Mouse (Mus musculus) gastrocnemius, postnatal 4 days (tissue): Measurements from ENCODE around the gene Olfr1248. TPM values are rescaled to one million over a fixed set of nuclear protein-coding genes. Genes with fewer than 3 reads are reported as not detected.
"Not testable (repeated sequence)": the region's sequence is repeated elsewhere in the genome, so short reads cannot be mapped to it uniquely, and the experiment has no call there.

ENCODE experiments used
- DNase-seq, 2 experiments: peaks; one replicate each; pipeline ENCODE4 v3.0.0; 2021 to 2022; ENCODE audit warnings: low spot score in 2 of 2, mixed read lengths in 2 of 2
- long read RNA-seq, 2 experiments: library from polyadenylated mRNA; stranded (forward); transcript quantifications; one replicate each; pipeline ENCODE4 v2.0.0; 2021
- total RNA-seq, 2 experiments: library from RNA; stranded (reverse); gene quantifications; 2 replicates each; pipeline ENCODE4 v1.2.3; 2021

Olfr1248 gene
- total RNA-seq: not detected
- long read RNA-seq, experiment 1: 0 reads
- long read RNA-seq, experiment 2: 0 reads

GRCm38 (mm10) chr2:89618145-89618544 is at the start of gene Olfr1248:
Gene Olfr1248, minus strand, starts transcription at chr2:89618245.
- DNase-seq: not testable (repeated sequence)

DNA sequence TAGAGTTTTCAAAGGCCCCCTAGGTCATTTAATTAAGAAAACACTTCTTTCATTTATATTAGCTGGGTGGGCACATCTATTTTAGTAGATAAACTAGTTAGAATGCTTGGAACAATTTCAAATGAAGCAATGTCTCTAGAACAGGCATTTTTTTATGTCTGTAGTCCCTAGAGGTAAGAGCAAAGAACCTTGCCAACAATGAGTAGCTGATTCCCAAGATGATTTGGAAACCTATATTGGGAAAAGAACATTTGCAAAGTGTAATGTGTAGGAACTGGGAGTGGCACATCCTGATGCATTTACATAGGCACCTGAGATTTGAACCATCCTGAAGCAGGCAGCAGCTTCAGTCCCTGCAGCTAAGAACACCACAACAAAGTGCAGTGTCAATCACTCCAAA is 43.3 kb upstream of the Olfr1248 start, which contains the start of gene Olfr1250:
Olfr1250 (minus strand) TSS at position 101 of the 400 bp plus-strand sequence.
- no peak for DNase-seq

DNA sequence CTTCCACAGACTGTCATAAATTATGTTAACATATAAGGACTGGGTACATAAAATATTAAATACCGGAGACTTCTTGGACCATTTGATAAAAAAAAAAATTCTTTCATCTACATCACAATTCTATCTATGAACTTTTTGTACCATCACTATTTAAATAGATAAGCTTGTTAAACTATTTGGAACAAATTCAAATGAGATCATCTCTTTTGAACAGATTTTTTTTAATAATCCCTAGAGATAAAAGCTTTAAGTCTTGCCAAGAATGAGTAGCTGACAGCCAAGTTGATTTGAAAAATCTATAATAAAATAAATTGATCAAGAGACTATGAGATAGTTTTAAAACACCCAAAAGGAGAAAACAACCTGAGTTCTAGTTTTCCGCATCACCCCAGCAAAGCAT is 16.8 kb upstream of the Olfr1248 start, which contains the start of gene Olfr1249:
Olfr1249 (minus strand) TSS at position 101 of the 400 bp plus-strand sequence.
- no peak for DNase-seq

DNA sequence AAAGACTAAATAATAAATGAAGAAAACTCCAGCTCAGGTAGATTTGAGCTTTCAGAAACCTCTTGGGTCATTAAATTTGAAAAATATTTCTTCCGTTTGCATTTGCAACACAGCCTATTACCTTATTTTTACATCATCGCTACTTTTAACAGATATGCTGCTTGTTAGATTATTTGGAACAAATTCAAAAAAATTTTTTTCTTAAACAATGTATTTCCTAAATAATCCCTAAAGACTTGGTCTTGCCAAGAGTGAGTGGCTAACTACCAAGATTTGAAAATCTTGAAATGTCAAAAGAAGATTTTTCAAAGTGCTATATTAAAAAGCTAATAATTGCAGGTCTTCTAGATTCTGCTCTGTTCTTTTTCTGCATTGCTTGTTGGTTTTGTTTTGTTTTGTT is 4.0 kb downstream of the Olfr1248 start, which contains the start of gene Olfr1247:
Olfr1247 (minus strand) TSS at position 101 of the 400 bp plus-strand sequence.
- DNase-seq: no peak

DNA sequence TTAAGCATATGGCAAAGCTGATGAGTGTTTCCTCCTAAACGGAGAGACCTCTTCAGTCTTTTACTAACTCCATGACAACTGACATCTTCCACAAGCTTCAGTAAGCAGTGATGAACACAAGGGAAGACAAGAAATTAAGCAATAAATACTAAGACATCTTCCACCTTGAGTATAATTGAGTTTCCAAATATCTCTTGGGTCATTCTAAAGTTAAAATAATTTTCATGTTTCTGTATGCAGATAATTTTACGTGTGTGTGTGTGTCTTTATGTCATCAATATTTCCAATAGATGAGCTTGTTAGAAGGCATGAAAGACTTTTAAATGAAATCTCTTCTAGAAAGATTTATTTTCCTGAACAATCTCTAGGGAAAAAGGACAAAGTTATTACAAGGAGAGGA is 25.0 kb downstream of the Olfr1248 start, which contains the start of gene Olfr1246:
Olfr1246 (minus strand) TSS at position 101 of the 400 bp plus-strand sequence.
- DNase-seq: no peak

DNA sequence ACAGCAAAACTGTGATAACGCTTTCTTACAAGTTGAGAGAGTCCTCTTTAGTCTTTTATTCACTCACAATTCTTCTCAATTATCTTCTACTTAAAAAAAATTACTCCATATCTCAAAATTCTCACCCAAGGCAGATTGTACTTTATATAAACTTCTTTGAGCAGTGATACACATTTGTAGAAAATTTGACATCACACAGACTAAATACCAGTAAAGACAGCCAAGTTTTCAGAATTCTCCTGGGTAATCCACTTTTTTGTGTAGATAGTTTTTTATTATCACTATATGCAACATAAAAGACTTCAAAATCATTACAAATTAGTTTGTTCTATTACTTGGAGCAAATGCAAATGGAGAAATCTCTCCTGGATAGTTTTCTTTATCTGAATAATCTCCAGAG is 39.7 kb downstream of the Olfr1248 start, which contains the start of gene Olfr1245:
Olfr1245 (minus strand) TSS at position 101 of the 400 bp plus-strand sequence.
- DNase-seq: no peak

Other genes starting within 250 kb of the Olfr1248 start
- gene Olfr1238, start 208.6 kb downstream of the Olfr1248 start, total RNA-seq: not detected
- gene Olfr1239, start 197.8 kb downstream of the Olfr1248 start, total RNA-seq: not detected
- not detected for gene Olfr1240, start 175.2 kb downstream of the Olfr1248 start, total RNA-seq
- not detected for gene Olfr1241, start 131.1 kb downstream of the Olfr1248 start, total RNA-seq
- not detected for gene Olfr1242, start 119.9 kb downstream of the Olfr1248 start, total RNA-seq
- gene Olfr1243, start 86.8 kb downstream of the Olfr1248 start, total RNA-seq: not detected
- not detected for gene Olfr1245, start 39.8 kb downstream of the Olfr1248 start, total RNA-seq
- not detected for gene Olfr1246, start 25.1 kb downstream of the Olfr1248 start, total RNA-seq
- gene Olfr1247, start 4.1 kb downstream of the Olfr1248 start, total RNA-seq: under 1 TPM; 0.07 to 0.08 TPM
- gene Olfr1249, start 16.7 kb upstream of the Olfr1248 start, total RNA-seq: not detected
- gene Olfr1250, start 43.2 kb upstream of the Olfr1248 start, total RNA-seq: not detected
- gene Olfr1251, start 53.7 kb upstream of the Olfr1248 start, total RNA-seq: not detected
- not detected for gene Olfr1252, start 106.8 kb upstream of the Olfr1248 start, total RNA-seq
- gene Olfr1253, start 138.8 kb upstream of the Olfr1248 start, total RNA-seq: not detected
- gene Olfr1254, start 175.4 kb upstream of the Olfr1248 start, total RNA-seq: not detected
- gene Olfr1255, start 193.8 kb upstream of the Olfr1248 start, total RNA-seq: not detected
- gene Olfr1256, start 223.3 kb upstream of the Olfr1248 start, total RNA-seq: not detected
- gene Olfr48, start 230.0 kb upstream of the Olfr1248 start, total RNA-seq: not detected